In genomic region chr2:95587044-95587443, GRCm38 (mm10) we compare ENCODE assay signal across 25 mouse cellular contexts.
DNase-seq lines count a peak whose midpoint lies in the region; ATAC-seq and TF ChIP-seq lines count a peak whose summit lies in the region.
"Had no signal": no experiment of that assay in that cellular context is flagged by ENCODE, and none has a peak within 500 bp of the region (broad histone marks: within the 10 kb centered on the region; RNA-seq: fewer than 3 reads in every experiment).

No protein-coding gene starts in this region.

- DNase-seq in kidney, adult 11 months, result peak; percentile 2
- no peak for DNase-seq in kidney, postnatal 25 days
- DNase-seq in hindlimb bud, embryonic 11.5 days (ENCODE audit: extremely low spot score, low read depth, low spot score), result peak; percentile 30
- DNase-seq in kidney, postnatal 0 days (ENCODE audit: low spot score), result peak; percentile 76
- peak; percentile 4 for DNase-seq in mesoderm, embryonic 11.5 days (ENCODE audit: low read depth, low spot score)
- no peak for DNase-seq in stomach, postnatal 0 days (ENCODE audit: low spot score)
- DNase-seq in lung, postnatal 14 days, result no peak
- no peak for DNase-seq in heart, embryonic 10.5 days (ENCODE audit: low spot score)
- DNase-seq: cerebellum, adult 11-12 months; cerebellum, postnatal 10 days; forebrain, postnatal 0 days; gastrocnemius, adult 2 months; retina, postnatal 1 day; thymus, postnatal 25 days had no signal

- no peak for TF ChIP-seq CTCF in kidney, postnatal 0 days (IDR thresholded peaks at IDR 0.05; ENCODE audit: low read depth)
- TF ChIP-seq CTCF in stomach, postnatal 0 days (IDR thresholded peaks at IDR 0.05; ENCODE audit: low read depth), result no peak

- H3K36me3 ChIP-seq in kidney, postnatal 0 days (ENCODE audit: insufficient read depth, low read length), result no peaks in the 10 kb centered on the region
- H3K36me3 ChIP-seq in stomach, postnatal 0 days (ENCODE audit: control insufficient read depth, insufficient read depth, low read length), result no peaks in the 10 kb centered on the region
- no peaks in the 10 kb centered on the region for H3K36me3 ChIP-seq in heart, embryonic 10.5 days
- H3K36me3 ChIP-seq: embryonic facial prominence, embryonic 15.5 days; hindbrain, embryonic 10.5 days; limb, embryonic 15.5 days; liver, embryonic 15.5 days; lung, embryonic 15.5 days; midbrain, embryonic 10.5 days; neural tube, embryonic 13.5 days had no signal

- no peaks in the 10 kb centered on the region for H3K4me1 ChIP-seq in kidney, postnatal 0 days (replicated peaks; ENCODE audit: insufficient read depth, low read length)
- no peaks in the 10 kb centered on the region for H3K4me1 ChIP-seq in stomach, postnatal 0 days (replicated peaks; ENCODE audit: control insufficient read depth, insufficient read depth)
- no peaks in the 10 kb centered on the region for H3K4me1 ChIP-seq in heart, embryonic 10.5 days
- H3K4me1 ChIP-seq: embryonic facial prominence, embryonic 15.5 days; hindbrain, embryonic 10.5 days; limb, embryonic 15.5 days; liver, embryonic 15.5 days; lung, embryonic 15.5 days; midbrain, embryonic 10.5 days; neural tube, embryonic 13.5 days had no signal

- no peaks in the 10 kb centered on the region for H3K9me3 ChIP-seq in kidney, postnatal 0 days (replicated peaks; ENCODE audit: low read length)
- no peaks in the 10 kb centered on the region for H3K9me3 ChIP-seq in stomach, postnatal 0 days (ENCODE audit: control insufficient read depth, low read length)
- no peaks in the 10 kb centered on the region for H3K9me3 ChIP-seq in heart, embryonic 10.5 days
- H3K9me3 ChIP-seq: embryonic facial prominence, embryonic 15.5 days; hindbrain, embryonic 10.5 days; limb, embryonic 15.5 days; liver, embryonic 15.5 days; lung, embryonic 15.5 days; midbrain, embryonic 10.5 days; neural tube, embryonic 13.5 days had no signal

- no peak overlapping the region for H3K27ac ChIP-seq in kidney, postnatal 0 days
- no peak overlapping the region for H3K27ac ChIP-seq in stomach, postnatal 0 days (replicated peaks)
- H3K27ac ChIP-seq in heart, embryonic 10.5 days, result no peak overlapping the region
- H3K27ac ChIP-seq: embryonic facial prominence, embryonic 15.5 days; gastrocnemius, adult 2 months; hindbrain, embryonic 10.5 days; limb, embryonic 15.5 days; liver, embryonic 15.5 days; lung, embryonic 15.5 days; macrophage; midbrain, embryonic 10.5 days; neural tube, embryonic 13.5 days had no signal

- ATAC-seq in kidney, postnatal 0 days (replicated peaks; ENCODE audit: low FRiP score, low read depth), result peak; percentile 86
- no peak for ATAC-seq in stomach, postnatal 0 days (ENCODE audit: low FRiP score, low TSS enrichment)
- ATAC-seq: forebrain, postnatal 0 days; midbrain, embryonic 16.5 days had no signal

- H3K4me2 ChIP-seq in kidney, postnatal 0 days (ENCODE audit: low read length), result no peak overlapping the region
- no peak overlapping the region for H3K4me2 ChIP-seq in stomach, postnatal 0 days (replicated peaks; ENCODE audit: low read depth)
- H3K4me2 ChIP-seq: embryonic facial prominence, embryonic 15.5 days; heart, embryonic 11.5 days; limb, embryonic 15.5 days; liver, embryonic 15.5 days; lung, embryonic 15.5 days; neural tube, embryonic 13.5 days had no signal

- H3K9ac ChIP-seq in kidney, postnatal 0 days (ENCODE audit: low read depth, low read length), result no peak overlapping the region
- no peak overlapping the region for H3K9ac ChIP-seq in stomach, postnatal 0 days (ENCODE audit: low read length)
- H3K9ac ChIP-seq: embryonic facial prominence, embryonic 15.5 days; forebrain, postnatal 0 days; limb, embryonic 15.5 days; liver, embryonic 15.5 days; lung, embryonic 15.5 days; neural tube, embryonic 13.5 days had no signal

- no peak overlapping the region for H3K4me3 ChIP-seq in kidney, postnatal 0 days (replicated peaks; ENCODE audit: low read depth, low read length)
- H3K4me3 ChIP-seq in stomach, postnatal 0 days (ENCODE audit: low read depth, low read length), result no peak overlapping the region
- H3K4me3 ChIP-seq in heart, embryonic 10.5 days, result no peak overlapping the region
- H3K4me3 ChIP-seq: embryonic facial prominence, embryonic 15.5 days; gastrocnemius, adult 2 months; hindbrain, embryonic 10.5 days; limb, embryonic 15.5 days; liver, embryonic 15.5 days; lung, embryonic 15.5 days; midbrain, embryonic 10.5 days; myocyte; neural tube, embryonic 13.5 days had no signal

- no peaks in the 10 kb centered on the region for H3K27me3 ChIP-seq in kidney, postnatal 0 days (ENCODE audit: insufficient read depth, low read length)
- H3K27me3 ChIP-seq in stomach, postnatal 0 days (ENCODE audit: control insufficient read depth, insufficient read depth, low read length), result no peaks in the 10 kb centered on the region
- H3K27me3 ChIP-seq in heart, embryonic 10.5 days (ENCODE audit: insufficient read depth, poor library complexity, severe bottlenecking), result no peaks in the 10 kb centered on the region
- H3K27me3 ChIP-seq: embryonic facial prominence, embryonic 15.5 days; limb, embryonic 15.5 days; liver, embryonic 15.5 days; lung, embryonic 15.5 days; neural tube, embryonic 13.5 days had no signal

- WGBS in kidney, postnatal 0 days, result 14% methylated on average over 4 of the region's 4 CpGs
- 42% methylated on average over 4 of the region's 4 CpGs for WGBS in stomach, postnatal 0 days
- WGBS in heart, embryonic 10.5 days, result 56% methylated on average over 4 of the region's 4 CpGs

- TF ChIP-seq EP300 in stomach, postnatal 0 days (optimal IDR thresholded peaks at IDR 0.05), result no peak

Comparison
In these comparisons a context has a peak if more than half of its experiments do, and no peak if none do; other contexts are left out.
1. DNase-seq: peak in kidney, adult 11 months (single experiment), hindlimb bud, embryonic 11.5 days (single experiment), kidney, postnatal 0 days (single experiment) and mesoderm, embryonic 11.5 days (single experiment); none in kidney, postnatal 25 days (0 of 2), stomach, postnatal 0 days (single experiment), lung, postnatal 14 days (single experiment) and heart, embryonic 10.5 days (single experiment).